Mouse (Mus musculus): ENCODE measurements around the gene C330021F23Rik. TPM values are rescaled to one million over a fixed set of nuclear protein-coding genes. Genes with fewer than 3 reads are reported as not detected.

Gene C330021F23Rik
- 0.51 and 0.53 TPM in 2 replicates for polyA plus RNA-seq (2015; fragmentation: Nextera tagmentation; extraction: Ambion mirVana)

- H3K4me1 ChIP-seq, result no peaks in the 10 kb centered on the region
- WGBS, result 5% methylated on average over 12 of the region's 12 CpGs
- 0 out of 2 replicates have a peak within 1 kb of the TSS, but pooled peaks have one; percentile 10 for H3K4me2 ChIP-seq (replicated peaks)
- H3K36me3 ChIP-seq, result no peaks in the 10 kb centered on the region
- no peak within 1 kb of the TSS for H3K4me3 ChIP-seq (replicated peaks)
- H3K27ac ChIP-seq (replicated peaks), result no peak within 1 kb of the TSS
- no peak for ATAC-seq (ENCODE audit: insufficient number of reproducible peaks, low FRiP score, low TSS enrichment, low read depth)
- no peaks in the 10 kb centered on the region for H3K9me3 ChIP-seq (replicated peaks)
- H3K9ac ChIP-seq, result no peak within 1 kb of the TSS
- H3K27me3 ChIP-seq, result no peaks in the 10 kb centered on the region
Measured at GRCm38 (mm10) chr8:3567641-3568371, at the start of gene C330021F23Rik. C330021F23Rik (plus strand) TSS chr8:3567990.

DNA sequence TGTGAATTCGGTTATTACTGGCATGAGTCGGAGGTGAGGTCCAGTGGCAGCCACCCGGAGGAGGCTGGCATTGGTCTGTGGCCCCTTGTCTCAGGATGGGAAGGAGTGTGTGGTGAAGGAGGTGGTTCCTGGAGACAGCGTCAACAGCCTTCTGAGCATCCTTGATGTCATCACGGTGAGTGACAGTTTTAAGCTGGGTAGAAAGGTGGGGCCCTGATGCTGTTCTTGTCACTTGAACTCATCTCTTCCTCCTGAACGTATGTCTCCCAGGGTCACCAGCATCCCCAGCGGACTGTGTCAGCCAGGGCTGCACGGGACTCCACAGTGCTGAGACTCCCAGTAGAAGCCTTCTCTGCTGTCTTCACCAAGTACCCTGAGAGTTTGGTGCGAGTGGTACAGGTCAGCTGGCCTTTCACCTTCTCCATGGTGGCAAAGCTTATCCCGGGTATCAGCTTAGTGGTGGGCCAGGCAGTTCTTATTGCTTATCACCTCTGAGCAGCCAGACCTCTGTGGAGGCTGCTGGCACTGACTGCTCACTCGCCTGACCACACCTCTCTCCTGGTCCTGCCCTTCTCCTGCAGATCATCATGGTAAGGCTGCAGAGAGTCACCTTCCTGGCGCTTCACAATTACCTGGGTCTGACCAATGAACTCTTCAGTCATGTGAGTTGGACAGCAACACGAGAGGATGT is 45.6 kb upstream of the C330021F23Rik start:
- ATAC-seq (ENCODE audit: insufficient number of reproducible peaks, low FRiP score, low TSS enrichment, low read depth), result no peak
- H3K4me1 ChIP-seq, result 0 out of 2 replicates have a peak, but pooled peaks cover 6% of the 10 kb centered on the region
- no peaks in the 10 kb centered on the region for H3K27me3 ChIP-seq
- no peak overlapping the region for H3K4me3 ChIP-seq (replicated peaks)
- peaks cover 59% of the 10 kb centered on the region for H3K36me3 ChIP-seq
- H3K27ac ChIP-seq (replicated peaks), result no peak overlapping the region
- no peak overlapping the region for H3K9ac ChIP-seq
- 92% methylated on average over 13 of the region's 13 CpGs for WGBS
- no peak overlapping the region for H3K4me2 ChIP-seq (replicated peaks)
- H3K9me3 ChIP-seq (replicated peaks), result no peaks in the 10 kb centered on the region

DNA sequence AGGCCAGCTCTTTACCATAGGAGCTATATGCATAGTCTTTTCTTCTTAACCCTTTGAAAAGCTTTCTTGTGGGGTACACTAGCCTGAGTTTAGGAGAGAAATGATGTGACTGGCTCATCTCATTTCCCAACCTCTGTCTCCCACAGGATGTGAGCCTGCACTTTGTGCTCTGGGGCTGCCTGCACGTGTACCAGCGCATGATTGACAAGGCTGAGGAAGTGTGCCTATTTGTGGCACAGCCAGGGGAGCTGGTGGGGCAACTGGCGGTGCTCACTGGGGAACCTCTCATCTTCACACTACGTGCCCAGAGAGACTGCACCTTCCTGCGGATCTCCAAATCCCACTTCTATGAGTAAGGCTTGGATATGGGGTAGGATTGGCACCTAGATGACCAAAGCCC is 37.0 kb upstream of the C330021F23Rik start:
- Histone ChIP-seq H3K9ac (no peak overlapping the region), H3K27ac (replicated peaks) (no peak overlapping the region), H3K4me1 (no peaks in the 10 kb centered on the region), H3K4me3 (replicated peaks) (no peak overlapping the region), H3K36me3 (peaks cover 52% of the 10 kb centered on the region), H3K27me3 (no peaks in the 10 kb centered on the region), H3K9me3 (replicated peaks) (no peaks in the 10 kb centered on the region), H3K4me2 (replicated peaks) (no peak overlapping the region)
- ATAC-seq (ENCODE audit: insufficient number of reproducible peaks, low FRiP score, low TSS enrichment, low read depth), result no peak
- WGBS, result 84% methylated on average over 5 of the region's 5 CpGs

GRCm38 (mm10) chr8:3531936-3532335 is 35.9 kb upstream of the C330021F23Rik start:
- WGBS, result 94% methylated on average over 18 of the region's 18 CpGs
- Histone ChIP-seq H3K4me1 (no peaks in the 10 kb centered on the region), H3K9me3 (replicated peaks) (no peaks in the 10 kb centered on the region), H3K36me3 (peaks cover 50% of the 10 kb centered on the region), H3K4me2 (replicated peaks) (no peak overlapping the region), H3K4me3 (replicated peaks) (no peak overlapping the region), H3K27ac (replicated peaks) (no peak overlapping the region), H3K27me3 (no peaks in the 10 kb centered on the region), H3K9ac (no peak overlapping the region)
- no peak for ATAC-seq (ENCODE audit: insufficient number of reproducible peaks, low FRiP score, low TSS enrichment, low read depth)

- no peak overlapping the region for H3K9ac ChIP-seq
- H3K27me3 ChIP-seq, result no peaks in the 10 kb centered on the region
- H3K27ac ChIP-seq (replicated peaks), result no peak overlapping the region
- no peak overlapping the region for H3K4me2 ChIP-seq (replicated peaks)
- no peak overlapping the region for H3K4me3 ChIP-seq (replicated peaks)
- H3K4me1 ChIP-seq, result no peaks in the 10 kb centered on the region
- no peaks in the 10 kb centered on the region for H3K9me3 ChIP-seq (replicated peaks)
- peaks cover 81% of the 10 kb centered on the region for H3K36me3 ChIP-seq
- ATAC-seq (ENCODE audit: insufficient number of reproducible peaks, low FRiP score, low TSS enrichment, low read depth), result no peak
- 60% methylated on average over 15 of the region's 15 CpGs for WGBS
Measured at GRCm38 (mm10) chr8:3536053-3536841, 31.5 kb upstream of the C330021F23Rik start.

DNA sequence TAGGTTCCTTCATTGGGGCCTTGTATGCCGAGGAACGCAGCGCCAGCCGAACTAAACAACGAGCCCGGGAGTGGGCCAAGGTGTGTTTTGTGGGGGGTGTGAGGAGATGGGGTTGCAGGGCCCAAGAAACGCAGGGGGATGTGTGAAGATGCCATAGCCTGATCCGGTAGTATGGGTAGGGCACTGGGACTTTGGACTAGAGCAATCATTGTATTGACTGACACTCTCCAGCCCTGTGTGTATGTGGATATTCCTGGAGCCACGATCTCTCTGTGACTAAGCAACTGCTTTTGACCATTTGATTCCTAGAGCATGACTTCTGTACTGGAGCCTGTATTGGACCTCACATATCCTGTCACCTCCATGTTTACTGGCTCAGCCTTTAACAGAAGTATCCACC is 30.9 kb upstream of the C330021F23Rik start:
- ATAC-seq (ENCODE audit: insufficient number of reproducible peaks, low FRiP score, low TSS enrichment, low read depth), result no peak
- H3K36me3 ChIP-seq, result peaks cover 81% of the 10 kb centered on the region
- WGBS, result 97% methylated on average over 9 of the region's 9 CpGs

DNA sequence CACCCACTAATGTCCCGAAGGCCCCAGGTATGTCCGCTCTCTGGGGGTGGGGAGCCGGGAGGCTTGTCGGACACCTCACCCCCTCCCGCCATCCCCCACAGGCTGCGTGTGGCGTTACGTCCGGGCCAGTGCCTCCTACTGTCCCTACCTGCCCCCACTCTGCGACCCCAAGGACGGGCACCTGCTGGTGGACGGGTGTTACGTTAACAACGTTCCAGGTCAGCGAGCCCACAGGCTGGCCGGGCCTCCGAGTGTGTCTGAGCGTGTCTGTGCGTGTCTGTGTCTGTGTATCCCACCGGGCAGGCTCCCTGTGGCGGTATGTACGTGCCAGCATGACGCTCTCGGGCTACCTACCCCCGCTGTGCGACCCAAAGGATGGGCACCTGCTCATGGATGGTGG is 30.1 kb upstream of the C330021F23Rik start:
- no peak for ATAC-seq (ENCODE audit: insufficient number of reproducible peaks, low FRiP score, low TSS enrichment, low read depth)
- no peaks in the 10 kb centered on the region for H3K9me3 ChIP-seq (replicated peaks)
- H3K4me3 ChIP-seq (replicated peaks), result no peak overlapping the region
- no peak overlapping the region for H3K27ac ChIP-seq (replicated peaks)
- peaks cover 80% of the 10 kb centered on the region for H3K36me3 ChIP-seq
- H3K4me1 ChIP-seq, result no peaks in the 10 kb centered on the region
- 91% methylated on average over 26 of the region's 26 CpGs for WGBS
- no peaks in the 10 kb centered on the region for H3K27me3 ChIP-seq
- no peak overlapping the region for H3K9ac ChIP-seq
- H3K4me2 ChIP-seq (replicated peaks), result no peak overlapping the region

More for the DNA sequence above, 30.9 kb upstream of the C330021F23Rik start:
- no peak overlapping the region for H3K27ac ChIP-seq (replicated peaks)
- no peak overlapping the region for H3K4me2 ChIP-seq (replicated peaks)
- no peak overlapping the region for H3K9ac ChIP-seq
- no peak overlapping the region for H3K4me3 ChIP-seq (replicated peaks)
- H3K27me3 ChIP-seq, result no peaks in the 10 kb centered on the region
- H3K9me3 ChIP-seq (replicated peaks), result no peaks in the 10 kb centered on the region
- no peaks in the 10 kb centered on the region for H3K4me1 ChIP-seq

GRCm38 (mm10) chr8:3539146-3539545 is 28.6 kb upstream of the C330021F23Rik start:
- WGBS, result 83% methylated on average over 7 of the region's 7 CpGs
- no peak overlapping the region for H3K27ac ChIP-seq (replicated peaks)
- no peaks in the 10 kb centered on the region for H3K4me1 ChIP-seq
- no peak overlapping the region for H3K4me2 ChIP-seq (replicated peaks)
- no peak overlapping the region for H3K4me3 ChIP-seq (replicated peaks)
- ATAC-seq (ENCODE audit: insufficient number of reproducible peaks, low FRiP score, low TSS enrichment, low read depth), result no peak
- no peaks in the 10 kb centered on the region for H3K27me3 ChIP-seq
- H3K9me3 ChIP-seq (replicated peaks), result no peaks in the 10 kb centered on the region
- peaks cover 89% of the 10 kb centered on the region for H3K36me3 ChIP-seq
- H3K9ac ChIP-seq, result no peak overlapping the region

GRCm38 (mm10) chr8:3540076-3540475 is 27.7 kb upstream of the C330021F23Rik start:
- H3K27me3 ChIP-seq, result no peaks in the 10 kb centered on the region
- H3K27ac ChIP-seq (replicated peaks), result no peak overlapping the region
- no peak for ATAC-seq (ENCODE audit: insufficient number of reproducible peaks, low FRiP score, low TSS enrichment, low read depth)
- H3K9me3 ChIP-seq (replicated peaks), result no peaks in the 10 kb centered on the region
- H3K4me2 ChIP-seq (replicated peaks), result no peak overlapping the region
- no peak overlapping the region for H3K4me3 ChIP-seq (replicated peaks)
- H3K9ac ChIP-seq, result no peak overlapping the region
- H3K4me1 ChIP-seq, result no peaks in the 10 kb centered on the region
- WGBS, result 86% methylated on average over 4 of the region's 4 CpGs
- peaks cover 93% of the 10 kb centered on the region for H3K36me3 ChIP-seq

DNA sequence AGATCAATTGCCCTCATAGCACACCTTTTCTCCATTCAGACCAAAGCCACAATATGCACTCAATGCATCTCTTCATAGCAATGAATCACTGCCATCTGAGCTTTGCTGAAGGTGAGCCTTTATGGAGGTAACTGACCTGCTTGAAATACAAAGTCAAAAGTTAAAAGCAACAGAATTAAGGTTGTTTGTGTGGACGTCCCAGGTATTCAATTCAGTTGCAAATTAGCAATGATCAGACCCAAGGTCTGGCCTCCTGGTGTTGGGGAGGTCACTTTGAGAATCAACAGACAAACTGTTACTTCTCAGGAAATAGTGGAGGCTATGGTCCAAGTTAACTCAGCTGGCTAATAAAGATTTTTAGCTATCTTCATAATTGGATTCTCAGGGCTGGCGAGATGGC is 21.3 kb upstream of the C330021F23Rik start:
- Histone ChIP-seq H3K9me3 (replicated peaks) (0 out of 2 replicates have a peak, but pooled peaks cover 3% of the 10 kb centered on the region), H3K36me3 (peaks cover 42% of the 10 kb centered on the region), H3K27ac (replicated peaks) (no peak overlapping the region), H3K9ac (no peak overlapping the region), H3K4me2 (replicated peaks) (no peak overlapping the region), H3K4me1 (no peaks in the 10 kb centered on the region), H3K27me3 (no peaks in the 10 kb centered on the region), H3K4me3 (replicated peaks) (no peak overlapping the region)
- ATAC-seq (ENCODE audit: insufficient number of reproducible peaks, low FRiP score, low TSS enrichment, low read depth), result no peak
- WGBS, result 92% methylated on average over 2 of the region's 2 CpGs

DNA sequence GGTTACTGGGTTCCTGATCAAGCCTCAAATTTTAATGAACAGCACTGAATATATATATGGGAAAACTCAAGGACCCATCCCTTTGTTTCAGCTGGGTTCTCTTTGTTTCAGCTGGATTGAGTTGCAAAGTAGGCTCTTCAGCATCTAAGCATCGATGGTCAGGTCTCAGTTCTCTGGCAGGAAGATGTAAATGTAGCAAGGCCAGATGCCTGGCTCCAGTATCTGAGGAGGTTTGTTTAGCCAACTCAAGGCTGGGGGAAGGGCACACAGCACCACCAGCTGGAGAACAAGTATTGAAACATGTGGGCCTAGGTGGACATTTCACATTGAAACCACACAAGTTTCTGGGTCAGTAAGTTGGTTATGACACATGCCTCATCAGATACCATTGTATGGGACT is 15.6 kb upstream of the C330021F23Rik start:
- no peak for ATAC-seq (ENCODE audit: insufficient number of reproducible peaks, low FRiP score, low TSS enrichment, low read depth)
- Histone ChIP-seq H3K4me3 (replicated peaks) (no peak overlapping the region), H3K27me3 (no peaks in the 10 kb centered on the region), H3K9ac (no peak overlapping the region), H3K36me3 (no peaks in the 10 kb centered on the region), H3K4me1 (no peaks in the 10 kb centered on the region), H3K9me3 (replicated peaks) (0 out of 2 replicates have a peak, but pooled peaks cover 3% of the 10 kb centered on the region), H3K27ac (replicated peaks) (no peak overlapping the region), H3K4me2 (replicated peaks) (no peak overlapping the region)
- 78% methylated on average over 1 of the region's 1 CpGs for WGBS

Data from embryonic facial prominence, embryonic 15.5 days (tissue).